Mouse (Mus musculus) kidney, adult 2 months (tissue): Measurements from ENCODE around the gene Hc.

ENCODE experiments used
- CTCF ChIP-seq: fragments of 200-500 bp; conservative IDR thresholded peaks from 2 replicates; pipeline ENCODE4 v1.5.1; 2011; ENCODE audit warnings: low read depth, mild to moderate bottlenecking, control low read depth, low read length, moderate library complexity, mixed read lengths; ENCODE audit not compliant: insufficient read depth, insufficient read length
- POLR2A ChIP-seq: fragments of 200-500 bp; IDR thresholded peaks from one replicate; pipeline ENCODE4 v1.6.1; 2011; ENCODE audit warnings: low read depth, low read length, control low read depth

- TF ChIP-seq POLR2A (no peak), CTCF (no peak)
These were observed 67.4 kb downstream of the Hc start for GRCm38 (mm10) chr2:34993696-34994356.
